Mouse (Mus musculus) left cerebral cortex, postnatal 36 days (tissue): ENCODE measurements around the gene Cnot6. TPM values are rescaled to one million over a fixed set of nuclear protein-coding genes. Genes with fewer than 3 reads are reported as not detected.

Experiments used
- DNase-seq, 2 experiments: peaks; one replicate each; pipeline ENCODE4 v3.0.0; 2021 to 2022; ENCODE audit warnings: low spot score in 2 of 2, mixed read lengths in 1 of 2
- intact Hi-C: fragments of 180-260 bp; cut with DNase I; formaldehyde crosslinking; loops from one replicate; pipeline ENCODE4 v1.15.1; 2025
- total RNA-seq, 2 experiments: library from RNA; stranded (reverse); gene quantifications; 2 replicates each; pipeline ENCODE4 v1.2.3; 2021

The Cnot6 gene
- 10 to 100 TPM; 44.3 to 55.0 TPM for total RNA-seq

- intact Hi-C loops = loop anchor here (5.0 kb wide), 2 partner anchors 60 to 135 kb away; partner anchors contain the start of gene Mapk9
Observed at GRCm38 (mm10) chr11:49712555-49713335, at the start of gene Cnot6. TSS of gene Cnot6 (minus strand) at chr11:49712723.

GRCm38 (mm10) chr11:49761130-49761529, 48.6 kb upstream of the Cnot6 start:
- DNase-seq = no peak

More at GRCm38 (mm10) chr11:49712555-49713335, at the start of gene Cnot6:
- DNase-seq = peak; percentile 97

DNA sequence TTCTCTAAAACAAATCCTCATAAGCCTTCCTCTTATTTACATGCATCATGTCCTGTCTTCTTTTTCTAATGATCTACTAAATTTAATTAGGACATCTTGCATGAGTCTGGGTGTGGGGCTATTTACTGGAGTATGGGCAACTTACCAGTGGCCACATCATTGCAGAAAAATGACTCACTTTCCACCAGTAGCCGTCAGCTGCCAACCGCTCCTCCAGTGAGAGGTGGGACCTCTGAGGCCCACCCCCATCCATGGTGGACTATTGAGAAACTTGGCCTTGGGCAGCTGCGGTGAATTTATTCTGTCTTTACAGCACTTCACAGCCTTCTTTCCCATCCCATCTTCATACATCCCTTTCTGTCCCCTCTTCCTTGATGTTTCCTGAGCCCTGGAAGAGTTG, 45.6 kb upstream of the Cnot6 start:
- intact Hi-C loops = no loop called here
- DNase-seq = no peak

More at GRCm38 (mm10) chr11:49761130-49761529, 48.6 kb upstream of the Cnot6 start:
- intact Hi-C loops = no loop called here

DNA sequence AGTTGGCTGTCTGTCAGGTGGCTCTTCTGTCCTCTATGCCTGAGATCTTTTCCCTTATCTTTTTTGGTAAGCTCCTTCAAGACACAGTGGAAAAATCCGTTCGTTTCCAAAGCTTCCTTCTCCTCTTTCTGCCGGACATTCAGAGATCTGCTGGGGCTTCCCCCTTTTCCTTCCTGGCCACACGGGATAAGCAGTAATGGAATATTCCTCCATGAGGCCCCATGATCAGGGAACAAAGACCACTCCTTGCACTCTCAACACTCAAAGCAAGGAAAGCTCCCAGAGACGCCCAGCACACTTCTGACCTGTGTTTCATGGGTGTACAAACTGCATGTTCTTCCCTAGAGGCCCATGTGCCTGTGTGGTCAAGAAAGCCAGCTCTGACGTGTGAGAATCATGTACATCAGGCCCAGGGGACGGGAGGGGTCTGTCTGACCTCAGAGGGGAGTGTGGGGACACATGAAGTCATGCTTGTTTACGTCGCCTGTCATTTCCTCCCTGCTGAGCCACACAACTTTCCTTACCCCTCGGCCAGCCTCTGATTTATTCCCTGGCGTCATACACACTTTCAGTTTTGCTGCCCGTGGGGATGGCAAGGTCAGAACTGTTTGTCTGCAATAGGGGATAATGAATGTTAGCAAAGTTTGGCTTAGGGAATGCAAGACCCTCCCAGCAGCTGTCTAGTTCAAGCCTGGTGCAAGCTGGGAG, 42.6 kb upstream of the Cnot6 start:
- DNase-seq = no peak
- intact Hi-C loops = no loop called here

DNA sequence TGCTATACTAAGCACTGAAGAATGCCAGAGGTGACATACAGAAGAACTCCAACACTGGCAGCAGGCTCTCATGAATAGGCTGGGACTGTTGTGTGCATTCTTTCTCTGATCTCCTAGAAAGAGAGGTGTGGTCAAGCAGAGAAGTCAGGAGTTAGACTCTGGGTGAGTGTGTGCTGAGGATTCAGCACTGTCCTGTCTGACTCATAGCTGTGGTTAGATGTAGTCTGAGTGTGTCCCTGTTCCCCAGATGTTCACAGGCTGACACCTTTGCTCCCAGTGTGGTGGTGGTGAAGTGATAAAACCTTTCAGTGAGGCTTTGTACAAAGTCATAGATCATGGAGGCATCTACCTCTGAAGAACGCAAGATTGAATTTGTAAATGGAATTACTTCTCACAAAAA, 34.2 kb upstream of the Cnot6 start:
- intact Hi-C loops = no loop called here
- DNase-seq = no peak

GRCm38 (mm10) chr11:49745839-49746238, 33.3 kb upstream of the Cnot6 start:
- DNase-seq = no peak
- intact Hi-C loops = no loop called here

DNA sequence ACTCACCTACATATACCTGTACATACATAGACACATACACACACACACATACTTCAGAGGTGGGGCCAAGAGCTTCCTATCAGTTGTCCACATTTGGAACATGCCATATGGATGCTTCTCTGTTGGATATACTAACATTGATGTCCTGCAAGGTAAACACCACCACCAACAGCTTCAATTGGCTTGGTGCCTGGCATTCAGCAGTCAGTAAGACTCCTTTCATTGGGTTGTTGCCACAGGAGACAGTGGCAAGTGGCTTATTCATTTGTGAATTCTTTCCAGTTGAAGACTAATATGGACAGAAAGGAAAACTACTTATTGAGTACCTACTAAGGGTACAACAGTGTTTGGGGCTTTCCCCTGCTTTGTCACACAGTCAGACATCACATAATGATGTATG, 32.5 kb upstream of the Cnot6 start:
- intact Hi-C loops = no loop called here
- no peak for DNase-seq

- intact Hi-C loops = no loop called here
Observed at GRCm38 (mm10) chr11:49743634-49744033, 31.1 kb upstream of the Cnot6 start.

DNA sequence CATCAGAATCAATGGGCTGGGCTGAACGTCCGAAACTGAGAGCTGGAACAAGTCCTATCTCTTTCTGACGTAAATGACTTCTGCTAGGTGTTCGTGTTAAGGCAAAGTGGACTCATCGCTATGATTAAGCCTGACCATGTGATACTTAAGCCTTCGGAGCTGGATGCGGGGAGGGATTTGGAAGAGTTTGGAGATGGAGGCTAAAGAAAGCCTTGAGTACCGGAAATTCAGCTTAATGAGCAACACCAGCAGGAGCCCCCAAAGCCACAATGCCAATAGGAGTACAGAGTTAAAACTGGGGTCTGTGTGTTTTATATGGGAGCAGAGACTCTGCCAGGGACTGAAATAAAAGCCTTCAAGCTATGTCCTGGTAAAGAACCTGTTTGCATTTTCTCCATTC, 29.7 kb upstream of the Cnot6 start:
- DNase-seq = no peak
- intact Hi-C loops = no loop called here

More at GRCm38 (mm10) chr11:49743634-49744033, 31.1 kb upstream of the Cnot6 start:
- no peak for DNase-seq

GRCm38 (mm10) chr11:49739776-49740175, 27.3 kb upstream of the Cnot6 start:
- intact Hi-C loops = no loop called here
- DNase-seq = no peak

DNA sequence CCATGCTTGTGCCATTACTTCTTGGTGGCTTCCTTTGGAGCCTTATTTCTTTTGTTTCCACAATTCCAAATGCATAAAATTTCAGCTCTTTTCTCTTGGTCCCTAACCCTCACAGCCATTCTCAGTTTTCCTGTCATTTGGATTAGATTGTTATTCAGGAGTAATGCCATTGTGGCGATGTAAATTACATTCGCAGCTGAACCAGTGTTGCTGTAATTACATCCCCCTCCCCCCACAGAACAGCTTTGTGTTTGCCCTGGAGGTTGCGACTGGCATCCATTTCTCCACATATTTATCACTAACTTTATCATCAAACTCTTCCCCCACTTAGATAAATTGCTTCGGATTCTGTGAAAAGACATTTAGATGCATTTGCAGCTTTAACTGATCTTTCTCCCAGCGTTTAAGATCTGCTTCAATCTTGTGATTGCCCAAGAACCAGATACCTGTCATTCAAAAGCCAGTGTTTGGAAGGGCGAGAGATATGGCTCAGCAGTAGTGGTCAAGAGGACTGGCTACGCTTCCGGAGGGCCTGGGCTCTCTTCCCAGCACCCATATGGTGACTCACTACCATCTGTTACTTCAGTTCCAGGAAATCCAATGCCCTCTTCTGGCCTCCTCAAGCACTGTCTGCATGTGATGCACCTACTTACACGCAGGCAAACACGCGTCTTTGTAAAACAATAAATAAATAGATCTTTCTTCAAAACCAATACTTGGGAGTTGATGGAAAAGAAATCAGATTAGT, 26.3 kb upstream of the Cnot6 start:
- no peak for DNase-seq
- intact Hi-C loops = no loop called here

GRCm38 (mm10) chr11:49737625-49738024, 25.1 kb upstream of the Cnot6 start:
- DNase-seq = no peak
- intact Hi-C loops = no loop called here

- intact Hi-C loops = no loop called here
- DNase-seq = no peak
Observed at GRCm38 (mm10) chr11:49734771-49735170, 22.2 kb upstream of the Cnot6 start.

- intact Hi-C loops = no loop called here
- DNase-seq = no peak
Observed at GRCm38 (mm10) chr11:49730275-49730948, 17.9 kb upstream of the Cnot6 start.

DNA sequence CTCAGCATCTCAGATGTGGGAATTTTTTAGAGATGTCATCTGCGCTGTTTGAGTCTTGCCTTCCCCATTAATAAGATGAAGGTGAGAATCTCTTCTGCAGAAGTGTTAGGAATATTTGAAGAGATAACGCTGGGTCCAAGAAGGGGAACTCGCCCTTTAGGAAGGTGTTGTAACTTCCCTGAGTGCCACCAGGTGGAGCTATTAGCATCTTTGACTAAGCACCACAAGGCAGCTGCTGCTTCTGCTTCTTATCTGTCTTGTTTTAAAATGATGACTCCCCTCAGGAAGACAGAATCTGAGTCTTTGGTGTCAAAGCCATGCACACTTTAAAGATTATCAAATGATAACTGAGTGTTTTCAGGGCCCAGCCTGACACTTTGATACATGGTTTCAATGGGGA, 15.4 kb upstream of the Cnot6 start:
- DNase-seq = peak; percentile 43 to 59
- intact Hi-C loops = loop anchor here (5.0 kb wide), 4 partner anchors 64 to 139 kb away; partner anchors contain the start of genes Gfpt2 and Mapk9

DNA sequence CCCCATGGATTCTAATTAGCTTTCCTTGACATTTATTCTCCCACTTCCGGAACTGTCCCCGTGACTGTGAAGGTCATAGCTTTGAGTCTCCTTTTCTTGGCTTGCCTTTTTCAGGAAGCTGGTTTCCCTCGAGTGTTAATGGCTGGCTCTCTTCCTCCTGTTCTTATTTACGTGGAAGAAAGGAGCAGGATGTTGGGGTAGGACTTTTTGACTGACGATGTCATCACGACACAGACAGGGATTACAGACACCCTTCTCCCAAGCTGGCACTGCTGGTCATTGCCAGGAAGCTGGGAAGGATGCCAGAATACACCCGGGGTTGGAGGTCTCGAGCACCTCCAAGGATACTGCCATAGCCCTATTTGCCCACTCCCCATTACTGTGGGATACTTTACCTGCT, 14.3 kb upstream of the Cnot6 start:
- intact Hi-C loops = loop anchor here (5.0 kb wide), 4 partner anchors 66 to 141 kb away; partner anchors contain the start of genes Gfpt2 and Mapk9
- no peak for DNase-seq

GRCm38 (mm10) chr11:49724676-49725075, 12.2 kb upstream of the Cnot6 start:
- intact Hi-C loops = loop anchor here (5.0 kb wide), 4 partner anchors 68 to 143 kb away; partner anchors contain the start of genes Gfpt2 and Mapk9
- no peak for DNase-seq

GRCm38 (mm10) chr11:49723281-49723680, 10.8 kb upstream of the Cnot6 start:
- no peak for DNase-seq
- intact Hi-C loops = no loop called here

- intact Hi-C loops = no loop called here
Observed at GRCm38 (mm10) chr11:49722692-49723091, 10.2 kb upstream of the Cnot6 start.

More at GRCm38 (mm10) chr11:49722692-49723091, 10.2 kb upstream of the Cnot6 start:
- DNase-seq = no peak
